Mouse (Mus musculus): ENCODE data around the gene Laptm5.

Gene Laptm5

GRCm38 (mm10) chr4:130899782-130900427 lies 13.0 kb upstream of the Laptm5 start:
- peak; percentile 59 for DNase-seq (ENCODE audit: low read depth)

DNA sequence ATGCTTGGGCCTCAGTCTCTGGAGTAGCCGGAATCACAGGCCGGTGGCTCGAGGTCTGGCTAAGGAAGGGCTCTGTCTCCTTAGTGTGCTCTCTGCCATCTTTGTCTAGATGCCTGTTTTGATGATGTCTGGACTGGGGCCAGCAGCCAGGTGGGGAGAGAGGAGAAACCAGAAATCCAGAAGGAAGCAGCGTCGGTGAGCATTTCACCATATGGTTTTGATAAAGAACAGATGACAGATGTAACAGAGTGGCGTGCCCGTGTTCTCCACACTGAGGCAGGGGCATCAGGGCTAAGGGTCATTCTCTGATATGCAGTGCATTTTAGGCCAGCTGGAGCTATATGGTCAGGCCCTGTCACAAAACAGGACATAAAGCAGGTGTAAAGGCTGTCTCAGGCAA lies 12.2 kb upstream of the Laptm5 start:
- DNase-seq (ENCODE audit: low read depth), result no peak

- peak; percentile 95 for DNase-seq (ENCODE audit: low read depth)
Measured at GRCm38 (mm10) chr4:130902289-130902781, 10.6 kb upstream of the Laptm5 start.

GRCm38 (mm10) chr4:130905025-130905424 lies 7.9 kb upstream of the Laptm5 start:
- no peak for DNase-seq (ENCODE audit: low read depth)

DNA sequence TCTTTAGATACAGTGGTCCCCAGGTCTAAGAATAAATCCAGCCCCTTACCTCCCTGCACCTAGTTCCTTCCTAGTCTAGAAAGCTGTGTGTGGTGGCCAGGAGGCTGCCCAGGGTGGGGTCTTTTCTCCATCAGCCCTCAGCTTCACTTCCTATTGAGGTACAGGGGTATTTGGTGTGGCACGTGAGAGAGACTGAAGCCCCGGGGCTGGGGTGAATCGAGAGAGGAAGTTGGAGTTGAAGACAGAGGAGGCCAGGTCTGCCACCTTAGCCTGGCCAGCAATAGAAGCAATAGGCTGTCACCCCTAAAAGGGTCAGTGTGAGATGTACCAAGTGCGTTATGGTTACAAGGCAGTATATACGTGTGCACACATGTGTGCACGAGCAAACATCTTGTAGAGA lies 7.0 kb upstream of the Laptm5 start:
- DNase-seq (ENCODE audit: low read depth), result no peak

GRCm38 (mm10) chr4:130906296-130906695 lies 6.6 kb upstream of the Laptm5 start:
- no peak for DNase-seq (ENCODE audit: low read depth)

DNA sequence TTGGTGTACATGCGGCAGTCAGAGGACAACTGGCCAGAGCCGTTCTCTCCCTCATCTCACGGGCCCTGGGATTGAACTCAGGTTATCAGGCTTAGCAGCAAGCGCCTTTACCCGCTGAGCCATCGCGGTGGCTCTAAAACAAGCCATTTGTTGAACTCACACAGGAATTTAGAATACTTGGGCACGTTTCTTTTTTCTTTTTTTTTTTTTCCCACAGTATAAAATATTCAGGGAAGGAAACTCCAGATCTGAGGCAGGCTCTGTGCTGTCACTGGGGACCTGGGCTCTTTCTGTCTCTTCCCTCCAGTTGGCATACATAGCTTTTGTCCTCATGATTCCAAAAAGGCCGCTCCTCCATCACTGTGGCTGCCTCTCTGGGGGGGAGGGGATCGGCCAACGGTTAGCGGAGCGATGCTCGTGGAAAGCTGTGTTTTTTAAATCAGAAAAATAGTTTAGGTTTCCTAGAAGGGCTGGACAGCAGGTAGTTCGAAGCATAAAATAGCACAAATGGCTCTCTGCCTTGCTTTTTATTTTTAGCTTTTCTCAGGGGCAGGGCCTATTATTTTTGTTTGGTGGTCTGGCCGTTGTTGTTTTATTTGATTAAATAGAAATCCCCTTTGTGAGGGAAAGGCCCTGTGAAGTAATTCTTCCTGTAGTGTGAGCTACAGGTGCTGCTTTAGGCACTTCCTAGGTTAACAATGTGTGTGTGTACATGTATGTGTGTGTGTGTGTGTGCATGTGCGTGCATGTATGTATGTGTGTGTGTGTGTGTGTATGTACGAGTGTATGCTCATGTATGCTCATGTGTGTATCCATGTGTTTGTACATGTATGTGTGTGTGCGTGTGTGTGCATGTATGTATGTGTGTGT lies 5.5 kb upstream of the Laptm5 start:
- DNase-seq (ENCODE audit: low read depth), result no peak

GRCm38 (mm10) chr4:130908133-130908532 lies 4.8 kb upstream of the Laptm5 start:
- DNase-seq (ENCODE audit: low read depth), result no peak

DNA sequence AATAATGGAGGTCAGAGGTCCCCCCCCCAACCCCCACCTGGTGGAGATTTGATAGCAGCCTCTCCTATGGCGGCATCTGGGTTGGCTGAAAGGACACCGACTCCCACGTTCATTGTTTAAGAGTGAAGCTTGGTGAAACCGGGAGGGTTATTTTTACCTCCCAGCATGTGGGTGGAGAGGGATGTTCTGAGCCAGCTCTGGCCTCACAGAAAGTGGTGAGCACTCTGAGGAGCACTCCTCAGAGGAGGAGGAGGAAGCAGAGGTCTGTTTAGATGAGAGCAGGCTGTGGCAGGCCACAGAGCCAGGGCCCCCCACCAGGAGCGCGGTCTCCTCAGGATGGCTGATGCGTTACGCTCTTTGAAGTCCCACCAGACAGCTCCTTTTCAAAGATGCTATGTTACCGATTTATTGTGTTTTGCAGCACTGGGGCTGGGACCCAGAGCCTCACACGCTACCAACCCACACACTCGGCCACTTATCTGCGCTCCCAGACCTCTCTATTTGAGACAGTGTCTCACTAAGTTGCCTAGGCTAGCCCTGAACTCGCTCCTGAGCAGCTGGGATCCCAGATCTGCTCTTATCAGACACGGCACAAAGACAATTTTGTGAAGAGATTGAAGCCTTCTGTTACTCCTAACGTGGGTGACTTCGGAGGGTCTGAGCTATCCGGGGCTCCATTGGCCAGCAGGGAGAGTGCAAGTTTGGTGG lies 3.6 kb upstream of the Laptm5 start:
- DNase-seq (ENCODE audit: low read depth), result no peak

- DNase-seq (ENCODE audit: low read depth), result peak; percentile 88
Measured at GRCm38 (mm10) chr4:130910666-130911065, 2.3 kb upstream of the Laptm5 start.

- no peak for DNase-seq (ENCODE audit: low read depth)
Measured at GRCm38 (mm10) chr4:130912626-130913025, 299 bp upstream of the Laptm5 start.

DNA sequence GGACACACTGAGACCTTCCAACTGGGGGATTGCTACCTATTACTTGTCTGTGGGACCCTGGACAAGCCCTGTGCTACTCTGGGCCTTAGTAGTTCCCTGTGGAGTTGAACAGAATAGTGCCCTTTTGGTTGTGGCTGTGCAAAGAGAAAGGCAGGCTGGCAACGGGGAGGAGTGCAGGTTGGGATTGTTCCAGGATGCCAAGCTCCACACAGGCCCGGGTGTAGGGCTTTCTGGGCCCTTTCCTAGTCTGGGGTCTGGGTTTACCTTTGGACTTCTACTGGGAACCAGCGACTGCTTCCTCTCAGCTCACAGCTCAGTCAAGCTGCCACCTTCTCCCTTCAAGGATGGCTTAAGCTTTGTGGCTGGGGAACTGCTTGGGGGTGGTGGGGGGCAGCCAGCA lies 586 bp downstream of the Laptm5 start:
- DNase-seq (ENCODE audit: low read depth), result no peak

GRCm38 (mm10) chr4:130914011-130914410 lies 1.1 kb downstream of the Laptm5 start:
- peak; percentile 99 for DNase-seq (ENCODE audit: low read depth)

GRCm38 (mm10) chr4:130914527-130914926 lies 1.6 kb downstream of the Laptm5 start:
- no peak for DNase-seq (ENCODE audit: low read depth)

DNA sequence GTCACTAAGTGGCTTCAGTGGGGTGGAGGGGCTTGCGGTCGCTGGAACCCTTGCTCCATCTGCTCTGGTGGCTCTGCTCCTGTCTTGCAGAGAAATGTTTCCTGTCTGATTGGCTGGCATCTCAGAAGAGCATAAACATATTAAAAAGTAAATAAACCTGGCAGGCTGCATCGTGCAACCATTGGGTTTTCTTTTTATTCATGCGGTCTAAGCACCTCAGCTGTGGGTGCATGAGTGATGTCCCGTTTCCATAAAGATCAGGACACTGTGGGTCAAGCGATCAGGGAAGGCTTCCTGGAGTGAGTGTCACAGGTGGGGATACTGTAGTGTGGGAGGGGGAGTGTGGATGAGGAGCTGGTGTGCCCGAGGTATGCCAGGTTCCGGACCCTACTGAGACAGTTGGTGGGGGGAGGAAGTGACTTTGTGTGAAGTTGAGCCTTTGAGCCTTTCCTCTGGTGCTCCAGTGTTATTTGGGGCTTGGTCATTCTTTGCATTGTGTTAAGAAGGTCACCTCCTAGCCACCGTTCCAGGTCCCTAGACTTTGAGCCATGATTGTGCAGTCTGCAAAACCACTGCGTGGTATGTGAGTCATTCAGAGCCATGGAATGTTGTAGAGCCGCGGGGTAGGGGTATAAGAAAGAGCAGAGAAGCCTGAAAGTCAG lies 2.2 kb downstream of the Laptm5 start:
- peak; percentile 81 for DNase-seq (ENCODE audit: low read depth)

- DNase-seq (ENCODE audit: low read depth), result no peak
Measured at GRCm38 (mm10) chr4:130915668-130916035, 2.7 kb downstream of the Laptm5 start.

DNA sequence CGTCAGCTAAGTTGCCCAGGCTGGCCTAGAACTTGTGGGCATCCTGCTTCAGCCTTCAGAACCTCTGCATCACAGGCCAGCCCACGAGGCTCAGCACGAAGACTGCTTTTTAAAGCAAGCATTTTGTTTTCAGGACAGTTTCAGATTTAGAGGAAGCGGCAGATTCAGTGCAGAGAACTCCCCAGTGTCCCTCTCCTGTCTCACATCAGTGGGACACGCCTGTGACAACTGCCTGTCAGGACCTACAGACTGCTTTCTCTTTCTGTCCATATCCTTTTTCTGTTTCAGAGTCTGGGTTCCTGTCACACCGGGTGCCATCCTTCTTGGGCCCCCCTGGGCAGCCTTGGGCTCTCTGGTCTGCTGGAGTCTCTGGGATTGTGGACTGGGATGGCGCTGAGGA lies 3.7 kb downstream of the Laptm5 start:
- DNase-seq (ENCODE audit: low read depth), result no peak

GRCm38 (mm10) chr4:130917564-130917963 lies 4.6 kb downstream of the Laptm5 start:
- no peak for DNase-seq (ENCODE audit: low read depth)

- DNase-seq (ENCODE audit: low read depth), result peak; percentile 48
Measured at GRCm38 (mm10) chr4:130918805-130919749, 6.2 kb downstream of the Laptm5 start.

DNA sequence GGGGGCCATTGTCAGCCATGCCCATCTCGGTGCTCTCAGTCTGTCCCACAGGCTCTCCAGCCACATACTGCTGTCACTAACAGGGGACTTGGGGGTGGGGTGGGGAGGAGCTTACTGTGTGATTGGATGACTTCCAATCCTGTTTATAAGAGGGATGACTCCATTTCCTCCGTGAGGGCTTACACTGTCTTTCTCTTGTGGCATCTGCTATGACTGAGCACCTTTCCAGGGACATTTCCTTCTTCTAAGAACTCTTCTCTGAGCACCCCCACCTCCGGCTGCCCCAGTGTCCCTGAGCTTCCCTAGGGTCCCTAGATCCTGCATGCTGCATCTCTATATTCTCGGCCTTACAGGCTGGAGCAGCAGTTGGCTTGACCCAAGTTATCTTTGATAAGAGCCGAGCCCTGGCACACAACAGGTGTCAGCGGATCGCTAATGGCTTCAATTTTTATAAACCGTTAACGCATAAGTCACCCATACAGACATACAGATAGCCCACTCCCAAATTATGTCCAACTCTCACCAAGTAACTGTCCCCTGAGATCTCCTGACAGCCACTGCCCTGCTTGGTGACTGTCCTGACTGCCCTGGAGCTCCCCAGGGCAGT lies 6.9 kb downstream of the Laptm5 start:
- DNase-seq (ENCODE audit: low read depth), result peak; percentile 88
